Mouse (Mus musculus): ENCODE results near the gene Marc1.

The Marc1 gene

DNA sequence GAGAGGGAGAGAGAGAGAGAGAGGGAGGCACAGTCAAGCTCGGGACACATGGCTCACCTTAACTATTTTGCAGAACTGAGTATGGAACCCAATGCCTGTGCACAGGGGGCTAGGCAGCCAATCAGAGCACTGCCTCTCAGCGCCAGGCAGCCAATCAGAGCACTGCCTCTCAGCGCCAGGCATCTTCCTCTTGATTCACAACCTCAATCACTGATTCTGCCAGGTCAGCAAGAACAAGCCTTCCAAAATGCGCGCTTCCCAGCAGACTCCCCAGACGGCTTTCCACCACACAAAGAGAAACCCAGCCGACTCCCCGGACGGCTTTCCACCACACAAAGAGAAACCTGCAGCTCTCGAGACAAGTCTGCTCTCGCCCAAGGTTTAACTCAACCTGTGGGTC, 11.6 kb upstream of the Marc1 start:
- no peak for DNase-seq (ENCODE audit: low read depth, low spot score)

DNA sequence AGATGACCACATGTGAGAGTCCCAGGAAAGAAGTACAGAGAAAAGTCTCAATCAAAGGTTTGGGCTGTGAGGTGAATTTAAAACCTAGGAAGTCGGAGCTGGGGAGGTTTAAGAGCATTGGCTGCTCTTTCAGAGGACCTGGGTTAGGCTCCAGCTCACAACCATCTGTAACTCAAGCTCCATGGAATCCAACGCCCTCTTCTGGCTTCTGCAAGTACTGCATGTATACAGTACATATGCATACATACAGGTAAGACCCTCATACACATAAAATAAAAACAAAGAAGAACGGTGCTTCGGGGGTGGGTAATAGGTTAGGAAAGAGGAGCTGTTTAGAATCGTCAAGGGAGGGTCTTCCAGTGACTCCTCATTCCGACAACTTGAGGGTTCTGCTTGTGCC, 6.7 kb upstream of the Marc1 start:
- no peak for DNase-seq (ENCODE audit: low read depth, low spot score)

DNA sequence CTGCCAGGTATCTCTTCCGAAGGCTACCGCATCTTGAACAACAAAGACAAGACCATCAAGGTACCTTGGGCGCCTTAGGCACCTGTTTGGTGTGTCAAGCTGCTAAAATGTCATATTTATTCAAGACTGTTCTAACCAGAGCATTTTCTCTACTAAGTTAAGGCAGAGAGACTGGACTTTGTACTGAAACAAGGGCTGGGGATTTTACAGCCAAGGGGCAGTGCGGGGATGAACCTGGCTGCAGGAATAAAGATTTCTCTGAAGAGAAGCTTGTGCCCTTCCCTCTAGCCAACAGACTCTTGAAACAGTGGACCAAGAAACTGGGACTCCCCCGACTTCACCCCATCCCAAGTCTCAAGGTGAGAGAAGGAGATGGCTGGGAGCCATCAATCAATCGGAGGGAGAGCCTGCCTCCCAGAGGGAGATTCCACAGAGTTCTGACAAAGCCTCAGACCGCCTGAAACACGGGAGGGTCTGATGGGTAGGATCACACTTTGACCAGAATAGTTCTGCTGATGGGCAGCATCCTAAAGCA, 670 bp upstream of the Marc1 start:
- no peak for DNase-seq (ENCODE audit: low read depth, low spot score)

- no peak for DNase-seq (ENCODE audit: low read depth, low spot score)
Observed at GRCm38 (mm10) chr1:184809578-184810001, 1.5 kb downstream of the Marc1 start.

- DNase-seq (ENCODE audit: low read depth, low spot score) = no peak
Observed at GRCm38 (mm10) chr1:184808418-184809012, 2.6 kb downstream of the Marc1 start.

DNA sequence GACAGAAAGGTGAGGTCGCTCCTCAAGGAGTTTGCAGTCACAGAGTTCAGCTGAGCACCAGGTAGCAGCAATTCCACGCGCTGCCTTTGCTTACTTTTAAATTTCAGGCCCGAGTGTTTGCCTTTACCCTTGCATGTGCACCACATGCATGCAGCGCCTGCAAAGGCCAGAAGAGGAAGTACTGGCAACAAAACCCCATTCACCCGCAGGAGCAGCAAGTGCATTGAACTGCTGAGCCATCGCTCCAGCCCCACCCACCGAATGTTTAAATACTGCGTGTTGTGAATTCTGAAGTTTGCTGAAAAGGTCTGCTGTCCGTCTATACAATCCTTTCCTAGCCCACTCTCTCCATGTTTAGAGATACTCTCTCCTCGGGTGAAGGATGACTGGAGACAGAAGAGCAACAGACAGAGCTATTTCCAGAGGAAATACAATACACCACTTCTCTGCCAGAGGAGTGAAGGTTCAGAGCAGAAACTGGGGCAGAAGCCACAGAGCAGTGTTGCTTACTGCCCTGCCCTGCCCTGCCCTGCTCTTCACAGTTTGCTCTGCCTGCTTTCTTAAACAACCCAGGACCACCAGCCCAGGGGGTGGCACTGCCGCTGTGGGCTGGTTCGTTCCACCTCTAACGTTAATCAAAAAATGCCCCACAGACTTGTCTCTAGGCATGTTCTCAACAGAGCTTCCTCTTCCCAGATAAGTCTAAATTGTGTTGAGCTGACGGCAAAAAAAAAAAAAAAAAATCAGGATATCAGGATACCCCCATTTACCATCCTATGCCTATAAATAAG, 3.3 kb downstream of the Marc1 start:
- DNase-seq (ENCODE audit: low read depth, low spot score) = no peak

- DNase-seq (ENCODE audit: low read depth, low spot score) = no peak
Observed at GRCm38 (mm10) chr1:184807123-184807522, 4.0 kb downstream of the Marc1 start.

DNA sequence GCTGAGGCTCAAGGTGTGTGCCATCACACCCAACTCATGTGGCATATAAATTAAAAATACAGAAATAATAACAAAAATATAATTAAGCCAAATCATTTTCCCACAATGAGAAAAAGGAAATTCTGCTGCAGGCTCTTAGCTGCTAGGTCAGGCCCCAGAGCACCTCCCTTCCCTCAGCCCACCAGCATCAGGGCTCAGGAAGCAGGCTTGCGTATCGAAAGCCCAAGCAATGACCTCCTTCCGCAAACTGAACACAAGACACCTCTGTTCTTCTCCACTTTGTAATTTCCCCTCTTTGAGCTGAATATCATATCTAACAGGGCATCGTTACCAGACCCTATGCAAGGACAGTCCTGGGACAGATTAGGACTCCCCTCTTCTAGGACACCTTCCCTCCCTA, 5.4 kb downstream of the Marc1 start:
- DNase-seq (ENCODE audit: low read depth, low spot score) = no peak

GRCm38 (mm10) chr1:184793163-184793876, 17.8 kb downstream of the Marc1 start:
- peak; percentile 43 for DNase-seq (ENCODE audit: low read depth, low spot score)

DNA sequence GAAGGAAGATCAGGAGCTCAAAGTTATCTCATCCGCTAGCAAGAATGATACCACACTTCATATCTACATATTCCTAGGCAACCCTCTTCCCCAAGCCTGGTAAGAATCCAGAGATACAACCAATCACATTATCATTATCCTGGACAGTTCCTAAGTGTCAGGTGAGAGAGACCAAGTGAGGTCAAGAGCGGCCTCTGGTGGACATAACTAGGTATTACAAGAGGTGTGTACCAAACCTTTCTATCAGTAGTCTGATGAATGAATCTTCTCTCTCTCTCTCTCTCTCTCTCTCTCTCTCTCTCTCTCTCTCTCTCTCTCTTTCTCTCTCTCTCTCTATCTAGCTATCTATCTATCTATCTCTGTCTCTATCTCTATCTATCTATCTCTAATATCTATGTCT, 20.0 kb downstream of the Marc1 start:
- peak; percentile 29 for DNase-seq (ENCODE audit: low read depth, low spot score)

- no peak for DNase-seq (ENCODE audit: low read depth, low spot score)
Observed at GRCm38 (mm10) chr1:184786376-184787151, 24.5 kb downstream of the Marc1 start.

- no peak for DNase-seq (ENCODE audit: low read depth, low spot score)
Observed at GRCm38 (mm10) chr1:184783641-184784040, 27.5 kb downstream of the Marc1 start.

DNA sequence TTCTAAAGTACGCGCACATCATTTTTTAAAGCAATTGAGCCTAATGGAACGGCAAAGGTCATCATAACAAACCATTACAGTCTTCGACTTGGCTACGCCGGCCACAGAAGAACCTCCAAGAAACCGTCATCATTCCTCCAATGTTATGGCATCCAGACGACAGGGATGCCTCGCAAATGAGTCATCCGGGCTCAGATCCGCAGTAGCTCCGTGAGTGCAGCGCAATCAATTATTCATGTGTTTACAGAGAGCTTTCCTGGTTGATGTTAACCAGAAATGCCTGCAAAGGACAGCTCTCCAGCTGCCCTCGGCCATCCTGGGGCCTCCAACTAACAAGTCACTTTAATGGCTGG, 29.0 kb downstream of the Marc1 start:
- peak; percentile 23 for DNase-seq (ENCODE audit: low read depth, low spot score)

GRCm38 (mm10) chr1:184781286-184782160, 29.6 kb downstream of the Marc1 start:
- DNase-seq (ENCODE audit: low read depth, low spot score) = no peak

DNA sequence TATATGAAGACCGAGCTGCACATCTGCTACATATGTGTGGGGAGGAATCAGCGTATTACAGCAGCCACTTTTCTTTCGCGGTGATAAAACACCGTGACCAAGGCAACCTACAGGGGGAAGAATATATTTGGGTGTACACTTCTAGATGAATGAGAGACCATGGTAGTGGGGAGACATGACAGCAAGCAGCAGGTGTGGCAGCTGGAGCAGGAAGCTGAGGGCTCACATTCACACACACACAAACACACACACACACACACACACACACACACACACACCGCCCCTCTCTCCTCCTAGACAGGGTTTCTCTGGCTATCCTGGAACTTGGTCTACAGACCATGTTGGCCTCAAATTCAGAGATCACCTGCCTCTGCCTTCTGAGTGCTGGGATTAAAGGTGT, 33.0 kb downstream of the Marc1 start:
- DNase-seq (ENCODE audit: low read depth, low spot score) = no peak

DNA sequence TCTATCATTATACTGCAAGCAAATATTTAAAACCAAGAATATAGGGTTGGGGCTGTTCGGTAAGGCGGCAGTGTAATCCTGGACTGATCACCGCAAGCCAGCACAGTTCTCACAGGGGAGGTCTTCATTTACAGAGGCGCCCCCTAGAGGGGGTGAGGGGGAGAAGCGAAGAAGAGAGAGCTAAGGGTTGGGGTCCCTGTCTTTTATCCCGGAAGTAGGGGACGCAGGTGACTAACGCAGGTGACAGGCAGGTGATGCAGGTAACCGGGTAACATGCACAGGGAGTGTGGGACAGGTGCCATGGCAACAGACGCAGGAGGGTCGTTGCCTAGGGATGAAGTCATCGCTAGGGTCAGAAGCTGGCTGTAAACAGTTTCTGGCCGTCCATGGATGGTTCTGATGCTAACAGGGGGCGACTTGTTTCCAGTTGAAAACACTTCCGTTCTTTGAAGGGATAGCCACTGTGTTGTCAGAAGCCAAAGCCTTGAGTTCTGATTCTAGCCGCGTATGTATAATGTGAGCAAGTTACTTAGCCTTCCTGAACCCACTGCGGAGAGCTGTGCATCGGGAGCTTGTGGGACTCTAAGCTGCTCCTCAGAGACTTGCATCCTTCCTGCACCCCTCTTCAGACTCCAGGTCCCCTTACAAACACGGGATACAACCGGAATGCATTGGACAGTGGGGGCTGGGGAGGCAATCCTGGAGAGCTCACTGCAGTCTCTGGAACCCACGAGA, 33.9 kb downstream of the Marc1 start:
- no peak for DNase-seq (ENCODE audit: low read depth, low spot score)

DNA sequence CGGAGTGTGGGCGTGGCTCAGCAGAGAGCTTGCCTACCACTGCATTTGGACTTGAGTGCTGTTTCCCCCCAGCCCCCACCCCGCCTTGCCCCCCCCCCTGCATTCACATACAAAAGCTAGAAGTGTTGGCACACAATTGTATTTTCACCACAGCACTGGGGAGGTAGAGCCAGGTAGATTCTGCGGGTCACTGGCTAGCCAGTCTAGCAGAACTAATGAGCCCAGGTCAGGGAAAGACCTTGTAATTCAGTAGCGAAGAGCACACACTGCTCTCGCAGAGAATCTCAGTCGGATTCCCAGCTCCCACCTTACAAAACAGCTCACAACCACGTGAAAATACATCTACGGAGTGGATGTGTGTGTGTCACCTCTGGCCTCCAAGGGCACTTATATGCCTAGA, 35.8 kb downstream of the Marc1 start:
- DNase-seq (ENCODE audit: low read depth, low spot score) = no peak

- DNase-seq (ENCODE audit: low read depth, low spot score) = no peak
Observed at GRCm38 (mm10) chr1:184771891-184772249, 39.2 kb downstream of the Marc1 start.

DNA sequence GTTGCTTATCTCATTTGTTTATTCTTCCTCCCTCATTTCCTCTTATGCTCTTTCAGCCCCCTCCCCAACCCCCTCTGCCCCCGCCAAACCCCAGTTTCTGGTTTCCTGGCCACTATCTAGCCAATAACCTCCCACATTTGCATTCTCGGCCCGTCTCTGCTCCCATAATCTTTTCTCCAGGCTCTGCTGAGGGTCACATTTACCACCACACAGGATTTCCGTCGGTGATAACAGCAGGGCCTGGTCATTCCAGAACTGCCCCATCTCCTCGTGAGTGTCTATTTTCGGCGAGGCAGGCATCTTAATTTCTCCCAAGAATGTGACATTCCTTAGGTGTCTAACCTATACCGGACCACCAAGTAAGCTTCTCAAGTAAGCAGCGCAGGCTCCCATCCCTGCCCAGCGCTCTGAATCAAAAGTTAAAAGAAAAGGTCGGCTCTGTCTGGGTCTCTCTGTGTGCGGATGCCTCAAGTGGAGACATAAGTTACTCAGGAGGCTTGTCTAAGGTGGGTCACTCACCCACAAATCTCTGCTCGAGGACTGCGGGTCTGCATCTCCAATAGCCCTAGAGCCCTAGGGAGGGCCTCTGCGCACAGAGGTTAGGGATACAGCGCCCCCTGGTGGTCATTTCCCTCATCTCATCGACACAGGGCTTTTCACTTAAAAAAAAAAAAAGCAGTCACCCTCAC, 39.8 kb downstream of the Marc1 start:
- DNase-seq (ENCODE audit: low read depth, low spot score) = peak; percentile 63

- no peak for DNase-seq (ENCODE audit: low read depth, low spot score)
Observed at GRCm38 (mm10) chr1:184763866-184764265, 47.2 kb downstream of the Marc1 start.
